Mouse (Mus musculus): ENCODE data around the gene Ciao2b. TPM values are rescaled to one million over a fixed set of nuclear protein-coding genes. Genes with fewer than 3 reads are reported as not detected.

Gene Ciao2b
- polyA plus RNA-seq, 1 experiment from 2014 or later: 38.0 TPM

- no peak overlapping the region for H3K9ac ChIP-seq (ENCODE audit: low read depth, low read length)
- no peak for ATAC-seq (ENCODE audit: low read depth)
- no peaks in the 10 kb centered on the region for H3K9me3 ChIP-seq (replicated peaks; ENCODE audit: control insufficient read depth, low read length)
- no peak overlapping the region for H3K4me3 ChIP-seq (ENCODE audit: low read depth, low read length)
- peaks cover 2% of the 10 kb centered on the region; the same call in 1 of the 2 replicates for H3K4me1 ChIP-seq (ENCODE audit: control insufficient read depth, low read depth, low read length)
- H3K27ac ChIP-seq (ENCODE audit: low read length): no peak overlapping the region
- peaks cover 23% of the 10 kb centered on the region for H3K27me3 ChIP-seq (ENCODE audit: control insufficient read depth, insufficient read depth, low read depth, low read length)
- WGBS (ENCODE audit: insufficient replicate concordance): 85% methylated on average over 21 of the region's 21 CpGs
- no peaks in the 10 kb centered on the region for H3K36me3 ChIP-seq (ENCODE audit: control insufficient read depth, insufficient read depth)
- H3K4me2 ChIP-seq (ENCODE audit: low read depth, low read length): no peak overlapping the region
Observed at GRCm38 (mm10) chr8:104628402-104628801, 13.4 kb downstream of the Ciao2b start.

- no peak overlapping the region for H3K4me2 ChIP-seq (ENCODE audit: low read depth, low read length)
- H3K4me1 ChIP-seq (ENCODE audit: control insufficient read depth, low read depth, low read length): peaks cover 2% of the 10 kb centered on the region; the same call in 1 of the 2 replicates
- no peak for ATAC-seq (ENCODE audit: low read depth)
- peaks cover 23% of the 10 kb centered on the region for H3K27me3 ChIP-seq (ENCODE audit: control insufficient read depth, insufficient read depth, low read depth, low read length)
- no peak overlapping the region for H3K9ac ChIP-seq (ENCODE audit: low read depth, low read length)
- H3K27ac ChIP-seq (ENCODE audit: low read length): no peak overlapping the region
- WGBS (ENCODE audit: insufficient replicate concordance): 52% methylated on average over 4 of the region's 4 CpGs
- H3K36me3 ChIP-seq (ENCODE audit: control insufficient read depth, insufficient read depth): no peaks in the 10 kb centered on the region
- no peaks in the 10 kb centered on the region for H3K9me3 ChIP-seq (replicated peaks; ENCODE audit: control insufficient read depth, low read length)
- no peak overlapping the region for H3K4me3 ChIP-seq (ENCODE audit: low read depth, low read length)
Observed at GRCm38 (mm10) chr8:104627065-104627740, 14.6 kb downstream of the Ciao2b start.

- Histone ChIP-seq H3K27me3 (ENCODE audit: control insufficient read depth, insufficient read depth, low read depth, low read length) (no peaks in the 10 kb centered on the region), H3K27ac (ENCODE audit: low read length) (no peak within 1 kb of the TSS), H3K36me3 (ENCODE audit: control insufficient read depth, insufficient read depth) (no peaks in the 10 kb centered on the region), H3K9ac (ENCODE audit: low read depth, low read length) (no peak within 1 kb of the TSS), H3K4me1 (ENCODE audit: control insufficient read depth, low read depth, low read length) (no peaks in the 10 kb centered on the region), H3K4me2 (ENCODE audit: low read depth, low read length) (no peak within 1 kb of the TSS), H3K4me3 (ENCODE audit: low read depth, low read length) (no peak within 1 kb of the TSS), H3K9me3 (replicated peaks; ENCODE audit: control insufficient read depth, low read length) (no peaks in the 10 kb centered on the region)
- ATAC-seq (ENCODE audit: low read depth): no peak
- 62% methylated on average over 6 of the region's 6 CpGs for WGBS (ENCODE audit: insufficient replicate concordance)
Observed at GRCm38 (mm10) chr8:104624161-104624560, 17.6 kb downstream of the Ciao2b start, which contains the start of gene Cdh16. Cdh16 (minus strand) TSS chr8:104624396.

DNA sequence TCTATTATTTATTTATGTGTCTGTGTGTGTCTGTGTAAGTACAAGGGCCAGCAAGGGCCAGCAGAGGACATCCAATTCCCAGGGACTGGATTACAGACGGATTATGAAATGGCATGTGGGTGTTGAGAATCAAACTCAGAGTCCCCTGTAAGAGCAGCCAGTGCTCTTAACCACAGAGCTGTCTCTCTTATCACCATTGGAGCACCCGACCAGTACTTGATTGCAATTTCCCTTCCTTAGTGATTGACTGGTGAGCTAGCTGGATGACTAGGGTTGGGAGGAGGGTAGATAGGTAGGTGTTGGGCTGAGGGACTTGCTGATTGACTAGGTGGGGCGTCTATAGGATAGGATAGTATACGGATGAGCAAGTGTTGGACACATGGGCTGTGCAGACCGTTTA is 21.0 kb downstream of the Ciao2b start:
- ATAC-seq (ENCODE audit: low read depth): no peak
- WGBS (ENCODE audit: insufficient replicate concordance): 36% methylated on average over 5 of the region's 5 CpGs
- no peaks in the 10 kb centered on the region for H3K27me3 ChIP-seq (ENCODE audit: control insufficient read depth, insufficient read depth, low read depth, low read length)
- H3K4me2 ChIP-seq (ENCODE audit: low read depth, low read length): no peak overlapping the region
- H3K36me3 ChIP-seq (ENCODE audit: control insufficient read depth, insufficient read depth): no peaks in the 10 kb centered on the region
- H3K9me3 ChIP-seq (replicated peaks; ENCODE audit: control insufficient read depth, low read length): no peaks in the 10 kb centered on the region
- H3K27ac ChIP-seq (ENCODE audit: low read length): no peak overlapping the region
- no peak overlapping the region for H3K4me3 ChIP-seq (ENCODE audit: low read depth, low read length)
- H3K4me1 ChIP-seq (ENCODE audit: control insufficient read depth, low read depth, low read length): no peaks in the 10 kb centered on the region
- H3K9ac ChIP-seq (ENCODE audit: low read depth, low read length): no peak overlapping the region

GRCm38 (mm10) chr8:104613119-104613518 is 28.6 kb downstream of the Ciao2b start:
- Histone ChIP-seq H3K4me3 (ENCODE audit: low read depth, low read length) (no peak overlapping the region), H3K27me3 (ENCODE audit: control insufficient read depth, insufficient read depth, low read depth, low read length) (no peaks in the 10 kb centered on the region), H3K4me2 (ENCODE audit: low read depth, low read length) (no peak overlapping the region), H3K9me3 (replicated peaks; ENCODE audit: control insufficient read depth, low read length) (no peaks in the 10 kb centered on the region), H3K36me3 (ENCODE audit: control insufficient read depth, insufficient read depth) (no peaks in the 10 kb centered on the region), H3K27ac (ENCODE audit: low read length) (no peak overlapping the region), H3K9ac (ENCODE audit: low read depth, low read length) (no peak overlapping the region), H3K4me1 (ENCODE audit: control insufficient read depth, low read depth, low read length) (no peaks in the 10 kb centered on the region)
- no peak for ATAC-seq (ENCODE audit: low read depth)
- 48% methylated on average over 4 of the region's 4 CpGs for WGBS (ENCODE audit: insufficient replicate concordance)

- Histone ChIP-seq H3K27ac (ENCODE audit: low read length) (no peak overlapping the region), H3K36me3 (ENCODE audit: control insufficient read depth, insufficient read depth) (no peaks in the 10 kb centered on the region), H3K9ac (ENCODE audit: low read depth, low read length) (no peak overlapping the region), H3K4me2 (ENCODE audit: low read depth, low read length) (no peak overlapping the region), H3K4me1 (ENCODE audit: control insufficient read depth, low read depth, low read length) (no peaks in the 10 kb centered on the region), H3K4me3 (ENCODE audit: low read depth, low read length) (no peak overlapping the region), H3K9me3 (replicated peaks; ENCODE audit: control insufficient read depth, low read length) (no peaks in the 10 kb centered on the region), H3K27me3 (ENCODE audit: control insufficient read depth, insufficient read depth, low read depth, low read length) (no peaks in the 10 kb centered on the region)
- 55% methylated on average over 4 of the region's 4 CpGs for WGBS (ENCODE audit: insufficient replicate concordance)
- no peak for ATAC-seq (ENCODE audit: low read depth)
Observed at GRCm38 (mm10) chr8:104611613-104612012, 30.2 kb downstream of the Ciao2b start.

- ATAC-seq (ENCODE audit: low read depth): no peak
- Histone ChIP-seq H3K27me3 (ENCODE audit: control insufficient read depth, insufficient read depth, low read depth, low read length) (no peaks in the 10 kb centered on the region), H3K4me3 (ENCODE audit: low read depth, low read length) (no peak overlapping the region), H3K9ac (ENCODE audit: low read depth, low read length) (no peak overlapping the region), H3K4me1 (ENCODE audit: control insufficient read depth, low read depth, low read length) (no peaks in the 10 kb centered on the region), H3K9me3 (replicated peaks; ENCODE audit: control insufficient read depth, low read length) (no peaks in the 10 kb centered on the region), H3K36me3 (ENCODE audit: control insufficient read depth, insufficient read depth) (no peaks in the 10 kb centered on the region), H3K27ac (ENCODE audit: low read length) (no peak overlapping the region), H3K4me2 (ENCODE audit: low read depth, low read length) (no peak overlapping the region)
- WGBS (ENCODE audit: insufficient replicate concordance): 66% methylated on average over 12 of the region's 12 CpGs
Observed at GRCm38 (mm10) chr8:104610185-104610766, 31.5 kb downstream of the Ciao2b start.

GRCm38 (mm10) chr8:104609222-104609621 is 32.5 kb downstream of the Ciao2b start:
- Histone ChIP-seq H3K4me3 (ENCODE audit: low read depth, low read length) (no peak overlapping the region), H3K27ac (ENCODE audit: low read length) (no peak overlapping the region), H3K27me3 (ENCODE audit: control insufficient read depth, insufficient read depth, low read depth, low read length) (no peaks in the 10 kb centered on the region), H3K9me3 (replicated peaks; ENCODE audit: control insufficient read depth, low read length) (no peaks in the 10 kb centered on the region), H3K4me2 (ENCODE audit: low read depth, low read length) (no peak overlapping the region), H3K9ac (ENCODE audit: low read depth, low read length) (no peak overlapping the region), H3K36me3 (ENCODE audit: control insufficient read depth, insufficient read depth) (no peaks in the 10 kb centered on the region), H3K4me1 (ENCODE audit: control insufficient read depth, low read depth, low read length) (no peaks in the 10 kb centered on the region)
- 65% methylated on average over 8 of the region's 8 CpGs for WGBS (ENCODE audit: insufficient replicate concordance)
- no peak for ATAC-seq (ENCODE audit: low read depth)

GRCm38 (mm10) chr8:104607944-104608343 is 33.8 kb downstream of the Ciao2b start:
- no peak overlapping the region for H3K4me3 ChIP-seq (ENCODE audit: low read depth, low read length)
- WGBS (ENCODE audit: insufficient replicate concordance): 40% methylated on average over 2 of the region's 2 CpGs

More at GRCm38 (mm10) chr8:104607944-104608343, 33.8 kb downstream of the Ciao2b start:
- Histone ChIP-seq H3K36me3 (ENCODE audit: control insufficient read depth, insufficient read depth) (no peaks in the 10 kb centered on the region), H3K27me3 (ENCODE audit: control insufficient read depth, insufficient read depth, low read depth, low read length) (no peaks in the 10 kb centered on the region), H3K4me2 (ENCODE audit: low read depth, low read length) (no peak overlapping the region), H3K27ac (ENCODE audit: low read length) (no peak overlapping the region), H3K4me1 (ENCODE audit: control insufficient read depth, low read depth, low read length) (no peaks in the 10 kb centered on the region), H3K9ac (ENCODE audit: low read depth, low read length) (no peak overlapping the region), H3K9me3 (replicated peaks; ENCODE audit: control insufficient read depth, low read length) (no peaks in the 10 kb centered on the region)
- ATAC-seq (ENCODE audit: low read depth): no peak

Measured in liver, embryonic 16.5 days (tissue).